Mouse (Mus musculus) neutrophil, adult 5-6 weeks (primary cell): ENCODE measurements around the gene Ruvbl2. TPM values are rescaled to one million over a fixed set of nuclear protein-coding genes. Genes with fewer than 3 reads are reported as not detected.
"Not testable (repeated sequence)": the region's sequence is repeated elsewhere in the genome, so short reads cannot be mapped to it uniquely, and the experiment has no call there.

Experiments
- ATAC-seq: fragments of 151-379, 151-347 bp; 2 replicates; pipeline ENCODE4 v1.8.0; 2017; ENCODE audit warnings: mild to moderate bottlenecking, moderate TSS enrichment; ENCODE audit not compliant: insufficient number of reproducible peaks, poor library complexity, low FRiP score, severe bottlenecking; ENCODE audit errors: extremely low read depth
- total RNA-seq: library from RNA; stranded (forward); fragments of 200-1000 nt; gene quantifications from 2 replicates; pipeline ENCODE4 v1.2.3, GENCODE M21; 2017

Gene Ruvbl2
- total RNA-seq, 1 experiment from 2014 or later, result 37.8 TPM

DNA sequence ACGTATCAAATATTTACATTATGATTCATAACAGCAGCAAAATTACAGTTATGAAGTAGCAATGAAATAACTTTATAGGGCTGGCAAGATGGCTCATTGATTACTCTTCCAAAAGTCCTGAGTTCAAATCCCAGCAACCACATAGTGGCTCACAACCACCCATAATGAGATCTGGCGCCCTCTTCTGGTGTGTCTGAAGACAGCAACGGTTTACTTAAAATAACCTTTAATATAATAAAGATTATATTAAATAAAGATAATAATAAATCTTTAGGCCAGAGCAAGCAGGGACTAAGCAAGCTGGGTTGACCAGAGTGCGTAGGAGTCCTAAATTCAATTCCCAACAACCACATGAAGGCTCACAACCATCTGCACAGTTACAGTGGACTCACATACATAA lies 25.0 kb upstream of the Ruvbl2 start:
- not testable (repeated sequence) for ATAC-seq

DNA sequence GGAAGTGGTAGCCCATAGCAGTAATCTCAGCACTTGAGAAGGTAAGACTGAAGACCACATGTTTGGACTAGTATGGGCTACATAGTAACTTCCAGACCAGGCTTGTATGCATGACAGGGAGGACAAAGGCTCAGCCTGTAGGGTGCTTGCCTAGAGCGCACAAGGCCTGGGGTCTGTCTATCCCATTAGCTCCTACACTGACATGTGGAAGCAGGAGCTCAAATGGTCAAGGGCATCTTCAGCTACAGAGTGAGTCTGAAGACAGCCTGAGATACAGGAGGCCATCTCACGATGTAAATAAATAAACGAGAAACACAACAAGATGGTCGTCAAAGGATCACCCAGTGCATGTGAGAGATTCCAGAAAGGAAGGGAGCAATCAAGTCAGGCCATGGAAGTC lies 24.4 kb upstream of the Ruvbl2 start:
- no peak for ATAC-seq

DNA sequence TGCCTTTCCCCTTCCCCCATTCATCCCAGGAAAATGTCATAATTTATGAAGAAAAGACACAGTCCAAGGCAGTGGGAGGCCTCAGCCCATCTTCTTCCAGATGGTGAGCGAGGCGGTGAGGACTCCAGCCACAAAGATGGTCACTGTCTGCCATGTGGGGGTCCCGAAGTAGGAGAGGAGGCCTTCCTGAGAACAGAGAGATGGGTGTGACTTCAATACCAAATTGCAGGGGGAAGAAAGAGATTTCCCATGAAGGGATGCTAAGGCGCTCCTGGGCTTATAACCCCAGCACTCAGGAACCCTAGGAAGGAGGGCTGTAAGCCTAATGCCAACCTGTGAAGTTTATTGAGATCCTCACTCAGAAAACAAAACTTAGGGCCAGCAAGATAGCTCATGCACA lies 23.9 kb upstream of the Ruvbl2 start:
- ATAC-seq, result no peak

DNA sequence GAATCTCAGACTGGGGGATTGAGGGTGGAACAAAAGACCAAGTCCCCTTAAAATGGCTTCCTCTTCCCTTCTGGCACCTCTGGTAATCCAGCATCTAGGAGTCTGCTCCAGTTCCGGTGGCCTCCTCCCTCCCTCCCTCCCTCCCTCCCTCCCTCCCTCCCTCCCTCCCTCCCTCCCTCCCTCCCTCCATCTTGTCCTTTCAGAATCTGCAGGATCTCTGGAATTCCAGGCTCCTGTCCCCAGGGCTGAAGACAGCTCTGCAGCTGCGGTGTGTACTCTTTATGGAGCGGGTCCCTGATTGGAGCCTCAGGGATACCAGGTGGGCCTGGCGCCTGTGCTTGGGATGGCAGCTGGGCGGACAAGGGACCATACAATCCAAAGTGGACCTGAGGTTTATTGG lies 23.4 kb upstream of the Ruvbl2 start:
- no peak for ATAC-seq

DNA sequence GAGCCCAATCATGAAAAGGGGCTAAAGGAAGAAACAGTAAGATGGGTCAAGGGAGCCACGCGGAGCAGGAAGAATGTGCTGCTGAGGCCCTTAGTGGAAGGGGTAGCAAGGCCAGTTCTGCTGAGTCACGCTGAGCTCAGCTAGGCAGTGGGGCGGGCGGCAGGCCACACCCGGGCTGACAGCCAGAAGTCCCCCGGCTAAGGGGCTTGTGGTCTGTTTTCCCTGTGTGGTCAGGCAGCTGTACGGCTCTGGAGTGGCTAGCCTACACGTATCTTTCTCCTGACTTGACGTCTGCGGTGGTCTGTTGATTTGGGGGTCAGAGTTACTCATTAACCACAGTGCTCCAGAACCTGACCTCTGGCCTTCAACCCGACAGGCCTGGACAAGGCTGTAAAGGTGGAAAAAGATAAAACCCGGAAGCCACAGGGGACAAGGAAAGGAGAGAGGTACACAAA lies 23.0 kb upstream of the Ruvbl2 start:
- no peak for ATAC-seq

DNA sequence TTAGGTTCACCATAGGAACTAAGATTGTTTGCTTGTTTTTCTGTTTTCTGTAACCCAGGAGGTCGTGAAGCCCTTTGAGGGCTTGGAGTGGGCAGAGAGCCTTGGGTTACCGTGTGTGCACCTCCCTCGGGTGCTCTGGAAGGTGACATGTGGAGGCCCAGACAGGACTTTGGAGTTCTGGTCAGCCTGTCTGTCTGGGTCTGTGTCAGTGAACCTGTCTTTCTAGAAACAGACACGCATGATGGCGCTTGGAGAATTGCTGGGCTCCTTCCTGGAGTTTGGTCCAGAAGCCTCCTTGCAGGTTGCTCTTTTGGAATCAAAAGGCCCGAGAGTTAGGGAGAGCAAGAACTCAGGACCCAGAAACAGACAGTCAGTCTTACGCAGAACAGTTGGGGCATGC lies 22.5 kb upstream of the Ruvbl2 start:
- no peak for ATAC-seq

DNA sequence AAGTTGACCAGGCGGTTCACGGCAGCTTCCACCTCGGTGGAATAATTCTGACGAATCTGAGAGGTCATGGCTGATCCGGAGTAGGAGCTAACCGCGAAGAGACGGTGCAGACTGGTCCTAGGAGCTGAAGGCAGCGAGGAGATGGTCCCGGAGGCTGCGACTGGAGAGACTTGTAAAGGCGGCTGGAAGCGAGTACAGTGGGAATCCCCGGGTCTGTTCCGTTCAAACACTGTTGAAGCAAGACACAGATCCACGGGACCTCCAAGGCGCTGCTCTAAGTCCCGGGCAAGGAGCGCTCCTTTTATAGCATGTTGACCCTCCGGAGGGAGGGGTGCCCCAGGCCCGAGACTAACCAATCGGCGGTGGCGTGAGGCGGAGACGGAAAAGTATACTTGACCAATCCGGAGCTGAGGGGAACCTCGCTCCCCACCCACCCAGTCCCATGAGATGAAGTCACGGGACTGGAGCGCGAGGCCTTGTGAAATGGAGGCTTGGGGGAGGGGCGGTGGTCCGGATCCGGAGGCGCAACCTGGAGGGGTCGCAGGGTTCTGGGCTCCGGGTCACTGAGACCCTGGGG lies 21.8 kb upstream of the Ruvbl2 start, which contains the start of gene Ftl1:
Ftl1 (minus strand) TSS at position 321 of the 577 bp plus-strand sequence.
- ATAC-seq, result peak; percentile 92

DNA sequence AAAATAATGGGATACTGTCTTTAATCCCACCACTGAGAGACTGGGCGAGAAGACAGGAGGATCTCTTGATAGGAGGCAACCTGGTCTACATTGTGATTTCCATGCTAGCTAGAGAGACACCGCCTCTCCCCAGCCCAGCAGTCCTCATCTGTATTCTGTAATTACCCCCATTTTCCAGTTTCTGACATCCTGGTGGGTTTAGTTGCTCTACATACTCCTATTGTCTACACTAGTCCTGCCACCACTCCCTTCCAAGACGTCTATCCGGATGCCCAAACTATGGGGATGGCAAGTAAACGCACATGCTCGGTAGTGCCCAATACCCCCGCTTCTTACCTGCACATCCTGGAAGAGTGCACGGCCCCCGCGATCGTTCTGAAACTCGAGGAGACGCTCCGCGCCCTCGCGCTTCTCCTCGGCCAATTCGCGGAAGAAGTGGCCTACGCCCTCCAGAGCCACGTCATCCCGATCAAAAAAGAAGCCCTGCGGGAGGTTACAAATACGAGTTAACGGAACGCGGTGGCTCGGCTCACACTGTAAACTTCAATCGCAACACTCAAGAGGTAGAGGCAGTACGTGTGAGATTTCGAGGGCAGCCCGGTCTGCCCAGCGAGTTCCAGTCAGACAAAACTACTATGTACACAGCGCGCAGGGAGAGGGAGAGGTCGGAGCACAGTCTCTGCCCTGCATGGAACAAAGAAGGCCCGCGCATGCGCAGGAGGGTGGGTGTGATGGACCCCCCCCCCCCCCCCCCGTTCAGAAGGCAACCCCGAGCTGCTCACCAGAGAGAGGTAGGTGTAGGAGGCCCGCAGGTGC lies 21.1 kb upstream of the Ruvbl2 start:
- ATAC-seq, result peak; percentile 24; the same call in 1 of the 2 replicates

DNA sequence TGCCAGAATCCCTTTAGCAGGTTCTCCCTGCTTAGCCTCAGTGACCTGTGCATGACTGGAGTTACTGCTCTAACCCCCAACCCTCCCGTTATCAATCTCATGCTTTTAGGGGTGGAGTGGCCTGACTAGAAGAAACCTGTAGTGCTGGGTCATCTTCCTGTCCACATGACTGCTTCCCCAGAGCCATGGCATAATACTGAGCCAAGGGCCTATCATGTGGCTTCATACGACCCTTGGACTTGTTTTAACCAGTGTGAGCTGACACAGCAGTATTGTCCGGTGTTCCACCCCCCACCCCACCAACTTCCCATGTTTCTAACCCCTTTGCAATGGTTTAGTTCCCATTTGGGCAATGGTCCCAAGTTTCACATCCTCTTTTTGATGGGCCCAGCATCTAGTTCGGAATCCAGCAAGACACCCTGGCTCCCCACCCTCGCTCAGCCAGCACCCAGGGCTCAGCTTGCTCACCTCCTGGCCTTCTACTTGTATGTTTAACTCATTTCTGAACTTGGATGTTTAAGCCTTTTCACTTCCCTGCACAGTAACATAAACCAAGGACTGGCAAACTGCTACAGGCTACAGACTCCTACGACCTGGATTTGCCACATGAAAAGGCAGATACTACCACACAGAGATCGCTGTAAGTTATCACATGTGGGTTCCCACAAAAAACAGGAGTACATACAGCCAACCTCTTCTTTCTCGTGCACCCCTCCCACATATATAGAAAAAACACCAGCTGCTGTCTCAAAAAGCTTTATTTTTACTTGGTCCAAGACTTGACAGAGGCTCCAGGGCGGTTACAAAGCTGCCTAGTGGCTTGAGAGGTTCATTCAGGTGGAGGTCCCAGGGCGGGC lies 19.5 kb upstream of the Ruvbl2 start:
- ATAC-seq, result no peak

DNA sequence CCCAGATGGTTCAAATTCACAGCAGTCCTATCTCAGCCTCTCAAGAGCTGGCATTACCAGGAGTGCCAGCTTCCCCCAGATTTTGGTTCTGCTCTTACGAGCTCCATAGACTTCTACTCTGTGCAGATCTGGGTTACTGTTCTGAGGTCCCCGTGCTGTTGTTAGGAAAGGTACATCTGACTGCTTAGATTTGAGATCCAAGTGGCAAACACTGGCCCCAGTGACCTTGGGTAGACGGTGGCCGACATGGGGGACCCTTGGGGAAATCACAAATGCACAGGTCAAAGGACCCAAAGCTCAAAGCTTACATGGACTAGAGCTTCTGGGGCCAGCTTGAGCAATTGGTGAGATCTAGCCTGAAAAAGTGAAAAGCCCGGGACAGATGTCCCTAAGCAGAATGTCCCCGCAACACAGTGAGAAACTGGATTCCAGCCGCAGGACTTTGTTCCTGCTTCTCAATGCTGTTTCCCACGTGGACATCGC lies 18.9 kb upstream of the Ruvbl2 start:
- ATAC-seq, result no peak

DNA sequence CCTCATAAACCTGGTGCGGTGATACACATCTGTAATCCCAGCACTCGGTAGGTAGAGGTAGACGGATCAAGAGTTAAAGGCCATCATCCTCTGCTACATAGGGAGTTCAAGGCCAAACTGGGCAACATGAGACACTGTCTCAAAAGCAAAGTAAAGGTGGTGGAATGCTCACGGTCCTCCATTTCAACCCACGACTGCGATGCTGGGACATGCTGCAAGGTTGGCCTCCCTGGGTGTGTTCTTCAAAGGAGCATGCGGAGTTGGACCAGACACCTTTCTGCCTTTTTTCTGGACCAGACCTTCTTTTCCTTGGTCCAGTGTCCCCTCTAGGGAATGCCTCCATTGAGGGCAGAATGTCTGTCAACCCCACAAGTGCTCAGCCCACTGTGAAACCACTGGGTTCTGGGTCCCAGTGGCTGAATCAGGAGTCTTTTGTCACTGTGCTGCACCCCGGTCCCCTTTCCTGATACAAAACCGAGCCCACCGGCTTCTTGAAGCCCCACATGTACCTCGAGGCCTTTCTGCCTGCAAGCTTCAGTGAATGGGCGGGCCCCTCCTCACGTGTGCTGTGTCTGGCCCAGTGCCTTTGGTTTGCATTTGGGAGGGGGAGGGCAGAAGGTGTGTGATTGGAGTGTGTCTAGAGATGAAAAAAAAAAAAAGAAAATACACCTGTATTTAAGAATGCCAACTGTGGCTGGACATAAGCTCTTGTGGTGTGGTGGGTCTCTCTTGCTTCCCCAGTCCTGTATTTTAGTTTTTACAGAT lies 18.2 kb upstream of the Ruvbl2 start:
- ATAC-seq, result no peak

DNA sequence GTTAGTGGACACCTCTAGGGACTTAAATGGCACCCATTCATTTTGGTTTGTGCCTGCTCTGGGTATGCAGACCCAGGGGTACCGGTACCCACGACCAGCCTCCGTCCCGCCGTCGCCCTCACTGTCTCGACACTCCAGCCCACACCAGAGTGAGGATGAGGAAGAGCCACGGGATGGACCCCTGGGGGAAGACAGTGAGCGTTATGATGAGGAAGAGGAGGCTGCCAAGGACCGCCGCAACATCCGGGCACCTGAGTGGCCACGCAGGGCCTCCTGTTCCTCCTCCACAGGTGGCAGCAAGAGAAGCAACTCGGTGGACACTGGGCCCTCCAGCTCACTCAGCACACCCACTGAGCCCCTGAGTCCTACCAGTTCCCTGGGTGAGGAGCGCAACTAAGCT lies 17.1 kb upstream of the Ruvbl2 start:
- ATAC-seq, result no peak

DNA sequence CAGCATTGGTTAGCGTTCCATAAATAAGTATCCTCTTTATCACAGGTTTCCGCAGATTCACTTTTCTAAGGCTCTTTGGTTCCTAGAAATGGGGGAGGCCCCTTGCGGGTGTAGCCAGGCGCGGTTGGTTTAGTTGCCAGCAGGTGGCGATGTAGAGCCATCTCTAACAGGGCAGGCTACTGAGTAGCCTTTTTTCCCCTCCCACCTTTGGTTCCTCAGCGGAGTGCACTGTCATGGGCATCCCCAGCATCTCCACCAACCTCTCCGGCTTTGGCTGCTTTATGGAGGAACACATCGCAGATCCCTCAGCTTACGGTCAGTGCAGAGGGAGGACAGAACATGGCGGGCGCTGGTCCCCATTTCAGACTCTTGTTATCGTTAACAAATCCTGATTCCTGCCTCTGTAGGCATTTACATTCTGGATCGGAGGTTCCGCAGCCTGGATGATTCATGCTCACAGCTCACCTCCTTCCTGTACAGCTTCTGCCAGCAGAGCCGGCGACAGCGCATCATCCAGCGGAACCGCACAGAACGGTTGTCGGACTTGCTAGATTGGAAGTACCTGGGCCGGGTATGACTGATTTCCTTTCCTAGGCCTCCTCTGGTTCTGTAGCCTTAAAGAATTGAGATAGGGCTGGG lies 13.6 kb upstream of the Ruvbl2 start:
- peak; percentile 90 for ATAC-seq

DNA sequence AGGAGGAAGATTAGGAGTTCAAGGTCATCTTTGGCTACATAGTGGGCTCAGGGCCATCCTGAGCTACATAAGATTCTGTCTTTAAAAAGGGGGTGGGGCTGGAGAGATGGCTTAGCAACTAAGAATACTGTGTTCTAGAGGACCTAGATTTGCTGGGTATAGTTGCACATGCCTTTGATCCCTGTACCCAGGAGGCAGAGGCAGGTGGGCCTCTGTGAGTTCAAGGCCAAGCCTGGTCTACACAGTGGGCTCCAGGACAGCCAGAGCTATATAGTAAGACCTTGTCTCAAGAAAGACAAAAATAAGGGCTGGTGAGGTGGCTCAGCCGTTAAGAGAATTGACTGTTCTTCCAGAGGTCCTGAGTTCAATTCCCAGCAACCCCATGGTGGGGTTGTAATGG lies 12.1 kb upstream of the Ruvbl2 start:
- ATAC-seq, result no peak

DNA sequence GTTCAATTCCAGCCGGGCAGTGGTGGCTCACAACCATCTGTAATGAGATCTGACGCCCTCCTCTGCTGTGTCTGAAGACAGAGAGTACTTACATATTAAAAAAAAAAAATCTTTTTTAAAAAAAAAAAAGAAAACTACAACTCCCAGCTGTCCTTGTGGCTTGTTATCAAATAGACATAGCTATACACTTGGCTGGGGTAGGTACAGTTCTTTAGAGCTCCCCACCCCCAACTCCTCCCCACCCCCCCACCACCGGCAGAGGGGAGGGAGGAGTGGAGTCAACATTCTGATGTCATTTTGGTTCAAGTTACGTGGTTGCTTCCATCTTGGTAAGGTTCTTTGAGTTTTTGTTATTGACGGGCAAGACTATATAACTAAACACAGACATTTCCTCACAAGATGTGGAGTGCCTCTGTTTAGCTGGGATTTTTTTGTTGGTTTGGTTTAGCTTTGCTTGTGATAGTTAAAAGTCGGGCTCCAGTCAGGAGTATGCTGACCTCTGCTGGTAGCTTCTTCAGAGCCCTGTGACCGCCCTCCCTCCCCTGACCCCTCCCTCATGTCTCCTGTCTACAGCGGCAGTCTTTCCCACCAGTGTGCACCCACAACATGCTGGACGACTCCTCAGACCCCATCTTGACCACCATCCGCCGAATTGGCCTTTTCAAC lies 9.6 kb upstream of the Ruvbl2 start:
- ATAC-seq, result no peak

DNA sequence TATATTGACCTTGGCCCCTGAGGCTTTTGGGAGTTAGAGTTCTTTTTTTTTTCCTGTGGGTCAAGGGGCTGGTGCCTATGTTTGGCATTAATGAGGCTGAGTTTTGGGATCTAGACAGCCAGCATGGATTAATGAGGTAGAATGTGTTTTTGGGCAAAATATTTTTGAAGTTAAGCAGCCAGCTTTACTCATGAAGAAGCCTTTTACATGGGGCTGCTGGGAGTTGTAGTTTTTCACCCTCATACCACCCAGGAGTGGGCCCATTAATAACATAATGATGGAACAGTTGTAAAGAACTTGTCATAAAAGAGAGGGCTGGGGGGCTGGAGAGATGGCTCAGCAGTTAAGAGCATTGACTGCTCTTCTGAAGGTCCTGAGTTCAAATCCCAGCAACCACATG lies 8.7 kb upstream of the Ruvbl2 start:
- no peak for ATAC-seq

DNA sequence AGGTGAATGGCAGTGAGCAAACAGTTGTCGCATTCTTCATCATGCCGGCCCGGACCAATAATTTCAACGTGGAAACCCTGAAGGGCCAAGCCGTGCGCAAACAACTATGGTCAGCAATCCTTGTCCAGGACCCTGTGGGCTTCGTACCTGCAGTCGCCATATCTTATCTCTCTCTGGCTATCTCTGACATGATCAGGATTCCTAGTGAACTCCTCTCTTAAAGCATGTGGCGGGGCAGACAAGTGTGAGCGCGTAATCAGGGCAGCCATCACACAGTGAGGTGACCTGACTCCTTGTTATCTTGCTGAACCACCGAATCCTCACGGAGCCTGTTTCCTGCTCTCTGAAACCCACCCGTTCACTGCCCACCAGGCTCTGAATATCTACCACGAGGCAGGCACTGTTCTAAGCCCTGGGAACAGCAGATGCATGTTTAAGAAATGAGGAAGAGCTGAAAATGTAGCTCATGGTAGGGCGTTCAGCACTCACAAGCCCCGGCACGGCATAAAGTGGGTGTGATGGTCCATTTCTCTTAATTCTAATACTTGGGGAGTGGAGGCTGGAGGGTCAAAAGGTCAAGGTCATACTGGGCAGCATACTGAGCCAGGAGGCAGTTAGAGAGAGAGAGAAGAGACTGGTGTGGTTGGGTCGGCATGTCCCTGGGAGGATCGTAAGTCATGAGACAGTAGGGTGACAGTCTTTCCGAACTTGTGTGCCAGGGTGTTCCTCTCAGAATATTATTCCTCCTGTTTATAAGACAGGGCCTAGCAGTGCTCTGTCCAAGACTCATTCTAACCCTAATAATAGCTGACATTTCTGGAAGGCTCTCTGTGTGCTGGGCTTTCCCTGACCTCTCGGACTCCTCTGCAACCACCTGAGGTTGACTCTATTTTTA lies 5.9 kb upstream of the Ruvbl2 start:
- no peak for ATAC-seq
